Mouse (Mus musculus) embryonic fibroblast, embryonic 13.5 days (primary cell): Measurements from ENCODE around the gene Klhl31.

ENCODE experiments used
- CTCF ChIP-seq: IDR thresholded peaks from 2 replicates; pipeline ENCODE4 v1.5.1; 2011; ENCODE audit warnings: mild to moderate bottlenecking, control low read depth, low read length, moderate library complexity, borderline replicate concordance; ENCODE audit not compliant: insufficient read depth
- POLR2A ChIP-seq: IDR thresholded peaks from 2 replicates; pipeline ENCODE4 v1.6.1; 2011; ENCODE audit warnings: low read depth, mild to moderate bottlenecking, control low read depth, low read length, moderate library complexity

GRCm38 (mm10) chr9:77703476-77703875 is 67.2 kb downstream of the Klhl31 start:
- TF ChIP-seq CTCF (no peak), POLR2A (no peak)
